Mouse (Mus musculus) heart, embryonic 16.5 days (tissue): ENCODE measurements around the gene Dgki. TPM values are rescaled to one million over a fixed set of nuclear protein-coding genes. Genes with fewer than 3 reads are reported as not detected.
"Not testable (repeated sequence)": the region's sequence is repeated elsewhere in the genome, so short reads cannot be mapped to it uniquely, and the experiment has no call there.

Source experiments
- ATAC-seq: fragments of 200-750 bp; cut with Nextera tagmentation; replicated peaks from 2 replicates; pipeline ENCODE4 v1.8.0; 2017; ENCODE audit warnings: moderate number of reproducible peaks; ENCODE audit not compliant: insufficient read depth, low FRiP score; ENCODE audit errors: extremely low read depth
- H3K27ac ChIP-seq: fragments of 300-500 bp; sonication (generic); 2 replicates; pipeline ENCODE4 v1.5.1; 2014; ENCODE audit warnings: mild to moderate bottlenecking, low read length, control low read depth, moderate library complexity
- H3K27me3 ChIP-seq: fragments of 300-500 bp; sonication (generic); 2 replicates; pipeline ENCODE4 v1.6.1; 2014; ENCODE audit warnings: low read length, mixed read lengths; ENCODE audit not compliant: control insufficient read depth, insufficient read depth
- H3K36me3 ChIP-seq: fragments of 300-500 bp; sonication (generic); 2 replicates; pipeline ENCODE4 v1.6.1; 2014; ENCODE audit not compliant: control insufficient read depth, insufficient read depth
- H3K4me1 ChIP-seq: fragments of 300-500 bp; sonication (generic); 2 replicates; pipeline ENCODE4 v1.6.1; 2014; ENCODE audit warnings: low read length, mixed read lengths; ENCODE audit not compliant: control insufficient read depth, insufficient read depth
- H3K4me2 ChIP-seq: fragments of 300-500 bp; sonication (generic); 2 replicates; pipeline ENCODE4 v1.6.1; 2014; ENCODE audit warnings: low read depth, mild to moderate bottlenecking, control low read depth, low read length
- H3K4me3 ChIP-seq: fragments of 300-500 bp; sonication (generic); 2 replicates; pipeline ENCODE4 v1.5.1; 2014; ENCODE audit warnings: mild to moderate bottlenecking, control low read depth, low read length
- H3K9ac ChIP-seq: fragments of 300-500 bp; sonication (generic); 2 replicates; pipeline ENCODE4 v1.6.1; 2014; ENCODE audit warnings: low read length, control low read depth
- H3K9me3 ChIP-seq: fragments of 300-500 bp; sonication (generic); replicated peaks from 2 replicates; pipeline ENCODE4 v1.6.1; 2016; ENCODE audit warnings: low read length; ENCODE audit not compliant: control insufficient read depth
- WGBS: fragments of 180-500 bp; shearing (Covaris S2); extraction: QIAGEN DNeasy Blood & Tissue Kit; methylation state at CpG from one replicate; pipeline ENCODE4 v1.1.7; 2014; 5-methylcytosine and 5-hydroxymethylcytosine counted together
- polyA plus RNA-seq: library from polyadenylated mRNA; unstranded; fragments of >200 nt; fragmentation: Nextera tagmentation; extraction: Ambion mirVana; gene quantifications from 2 replicates; pipeline ENCODE4 v1.2.1, GENCODE M21; 2015

Gene Dgki
- polyA plus RNA-seq, 1 experiment from 2014 or later = 0.47 TPM

GRCm38 (mm10) chr6:37138816-37139215, 161.2 kb downstream of the Dgki start:
- ATAC-seq = no peak

GRCm38 (mm10) chr6:37131257-37131656, 168.7 kb downstream of the Dgki start:
- Histone ChIP-seq H3K27ac (no peak overlapping the region), H3K9me3 (no peaks in the 10 kb centered on the region), H3K4me1 (0 out of 2 replicates have a peak, but pooled peaks cover 2% of the 10 kb centered on the region), H3K9ac (no peak overlapping the region), H3K36me3 (no peaks in the 10 kb centered on the region), H3K4me2 (no peak overlapping the region), H3K27me3 (no peaks in the 10 kb centered on the region), H3K4me3 (no peak overlapping the region)
- no peak for ATAC-seq
- 68% methylated on average over 4 of the region's 4 CpGs for WGBS

More at GRCm38 (mm10) chr6:37138816-37139215, 161.2 kb downstream of the Dgki start:
- H3K27me3 ChIP-seq = no peaks in the 10 kb centered on the region
- H3K4me1 ChIP-seq = peaks cover 11% of the 10 kb centered on the region
- no peaks in the 10 kb centered on the region for H3K9me3 ChIP-seq
- no peak overlapping the region for H3K27ac ChIP-seq
- no peaks in the 10 kb centered on the region for H3K36me3 ChIP-seq
- no peak overlapping the region for H3K4me3 ChIP-seq
- no peak overlapping the region for H3K9ac ChIP-seq
- H3K4me2 ChIP-seq = no peak overlapping the region

GRCm38 (mm10) chr6:37120417-37121154, 179.4 kb downstream of the Dgki start:
- 84% methylated on average over 19 of the region's 19 CpGs for WGBS
- Histone ChIP-seq H3K27ac (no peak overlapping the region), H3K4me3 (no peak overlapping the region), H3K9ac (no peak overlapping the region), H3K4me2 (no peak overlapping the region), H3K9me3 (peaks cover 4% of the 10 kb centered on the region; the same call in 1 of the 2 replicates), H3K27me3 (no peaks in the 10 kb centered on the region), H3K36me3 (no peaks in the 10 kb centered on the region), H3K4me1 (no peaks in the 10 kb centered on the region)
- ATAC-seq = no peak

GRCm38 (mm10) chr6:37119205-37119604, 180.8 kb downstream of the Dgki start:
- ATAC-seq = no peak
- WGBS = 74% methylated on average over 3 of the region's 3 CpGs
- no peaks in the 10 kb centered on the region for H3K36me3 ChIP-seq

DNA sequence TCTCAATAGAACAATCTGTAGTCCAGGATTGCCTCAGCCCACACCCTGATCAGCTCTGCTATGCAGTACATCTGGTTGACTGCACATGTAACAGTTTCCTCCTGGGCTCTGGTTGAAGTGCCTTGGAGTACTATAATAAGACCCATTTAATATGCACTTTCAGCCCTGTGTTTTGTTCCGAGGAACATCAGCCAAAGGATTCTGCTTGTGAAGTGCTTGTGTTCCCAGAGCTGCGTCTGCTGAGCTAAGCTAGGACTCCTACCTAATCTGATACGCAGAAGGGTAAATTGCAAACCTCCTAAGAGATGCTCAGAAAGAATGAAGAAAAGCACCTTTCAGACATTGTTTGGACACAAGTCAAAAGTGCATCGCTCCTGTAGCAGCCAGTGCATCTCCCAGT, 186.9 kb downstream of the Dgki start:
- no peaks in the 10 kb centered on the region for H3K27me3 ChIP-seq
- no peak overlapping the region for H3K4me3 ChIP-seq
- 86% methylated on average over 4 of the region's 4 CpGs for WGBS
- no peak overlapping the region for H3K27ac ChIP-seq
- no peaks in the 10 kb centered on the region for H3K9me3 ChIP-seq
- no peak overlapping the region for H3K4me2 ChIP-seq
- H3K9ac ChIP-seq = no peak overlapping the region
- no peak for ATAC-seq
- H3K4me1 ChIP-seq = no peaks in the 10 kb centered on the region
- H3K36me3 ChIP-seq = no peaks in the 10 kb centered on the region

More at GRCm38 (mm10) chr6:37119205-37119604, 180.8 kb downstream of the Dgki start:
- H3K4me1 ChIP-seq = no peaks in the 10 kb centered on the region
- H3K4me2 ChIP-seq = no peak overlapping the region
- peaks cover 4% of the 10 kb centered on the region; the same call in 1 of the 2 replicates for H3K9me3 ChIP-seq
- H3K4me3 ChIP-seq = no peak overlapping the region
- H3K9ac ChIP-seq = no peak overlapping the region
- H3K27ac ChIP-seq = no peak overlapping the region
- H3K27me3 ChIP-seq = no peaks in the 10 kb centered on the region

GRCm38 (mm10) chr6:37106236-37106635, 193.7 kb downstream of the Dgki start:
- not testable (repeated sequence) for H3K36me3 ChIP-seq, H3K9ac ChIP-seq, ATAC-seq, H3K9me3 ChIP-seq, H3K4me2 ChIP-seq, H3K4me1 ChIP-seq, H3K4me3 ChIP-seq, H3K27me3 ChIP-seq, H3K27ac ChIP-seq
- 91% methylated on average over 6 of the region's 6 CpGs for WGBS

- ATAC-seq = no peak
- 53% methylated on average over 5 of the region's 5 CpGs for WGBS
- no peak overlapping the region for H3K4me2 ChIP-seq
Observed at GRCm38 (mm10) chr6:37100413-37100812, 199.6 kb downstream of the Dgki start.

GRCm38 (mm10) chr6:37097356-37098155, 202.4 kb downstream of the Dgki start:
- H3K4me2 ChIP-seq = peak overlapping the region; percentile 79
- peak overlapping the region; percentile 46 for H3K4me3 ChIP-seq
- H3K9me3 ChIP-seq = no peaks in the 10 kb centered on the region
- peak overlapping the region; percentile 69; the same call in 1 of the 2 replicates for H3K9ac ChIP-seq
- WGBS = 41% methylated on average over 18 of the region's 18 CpGs
- ATAC-seq = 0 out of 2 replicates have a peak, but pooled peaks have one; percentile 47
- no peaks in the 10 kb centered on the region for H3K36me3 ChIP-seq
- H3K4me1 ChIP-seq = peaks cover 10% of the 10 kb centered on the region
- H3K27me3 ChIP-seq = no peaks in the 10 kb centered on the region
- H3K27ac ChIP-seq = peak overlapping the region; percentile 84

More at GRCm38 (mm10) chr6:37100413-37100812, 199.6 kb downstream of the Dgki start:
- peaks cover 10% of the 10 kb centered on the region for H3K4me1 ChIP-seq
- no peaks in the 10 kb centered on the region for H3K36me3 ChIP-seq
- H3K9ac ChIP-seq = no peak overlapping the region
- H3K9me3 ChIP-seq = no peaks in the 10 kb centered on the region
- no peak overlapping the region for H3K4me3 ChIP-seq
- H3K27me3 ChIP-seq = no peaks in the 10 kb centered on the region
- no peak overlapping the region for H3K27ac ChIP-seq

- H3K9me3 ChIP-seq = no peaks in the 10 kb centered on the region
- ATAC-seq = peak; percentile 70
- H3K27ac ChIP-seq = peak overlapping the region; percentile 84
- peaks cover 10% of the 10 kb centered on the region for H3K4me1 ChIP-seq
- WGBS = 18% methylated on average over 12 of the region's 12 CpGs
- H3K27me3 ChIP-seq = no peaks in the 10 kb centered on the region
- H3K36me3 ChIP-seq = no peaks in the 10 kb centered on the region
- H3K9ac ChIP-seq = peak overlapping the region; percentile 69
- H3K4me2 ChIP-seq = peak overlapping the region; percentile 79
- peak overlapping the region; percentile 46 for H3K4me3 ChIP-seq
Observed at GRCm38 (mm10) chr6:37096840-37097305, 203.1 kb downstream of the Dgki start.
